Mouse (Mus musculus) urinary bladder, postnatal 36 days (tissue): ENCODE data around the gene Adam26b.
"Not testable (repeated sequence)": the region's sequence is repeated elsewhere in the genome, so short reads cannot be mapped to it uniquely, and the experiment has no call there.

Experiments used
- DNase-seq, 2 experiments: peaks; one replicate each; pipeline ENCODE4 v3.0.0; 2022; ENCODE audit warnings: low spot score in 2 of 2, mixed read lengths in 1 of 2

Adam26b gene

GRCm38 (mm10) chr8:43528006-43528405 lies at the start of gene Adam26b:
TSS of gene Adam26b (minus strand) at chr8:43528106.
- DNase-seq: not testable (repeated sequence)

- not testable (repeated sequence) for DNase-seq
Measured at GRCm38 (mm10) chr8:43576607-43577006, 48.7 kb upstream of the Adam26b start, which contains the start of gene Adam26a. TSS of gene Adam26a (minus strand) at chr8:43576707.
